Mouse (Mus musculus) forebrain, postnatal 0 days (tissue): ENCODE data around the gene Cyth3. TPM values are rescaled to one million over a fixed set of nuclear protein-coding genes. Genes with fewer than 3 reads are reported as not detected.

ENCODE experiments used
- ATAC-seq: fragments of 200-750 bp; cut with Nextera tagmentation; 2 replicates; pipeline ENCODE4 v1.8.0; 2017; ENCODE audit warnings: mild to moderate bottlenecking, moderate library complexity
- DNase-seq: peaks from one replicate; pipeline ENCODE4 v3.0.0-alpha.2; 2015
- H3K27ac ChIP-seq: fragments of 300-500 bp; sonication (generic); 2 replicates; pipeline ENCODE4 v1.5.1; 2014; ENCODE audit warnings: low read depth, mild to moderate bottlenecking, antibody characterized with exemption, low read length, moderate library complexity, mixed read lengths
- H3K27me3 ChIP-seq: fragments of 300-500 bp; sonication (generic); 2 replicates; pipeline ENCODE4 v1.6.1; 2014; ENCODE audit warnings: mild to moderate bottlenecking, low read length, mixed read lengths; ENCODE audit not compliant: insufficient read depth
- H3K36me3 ChIP-seq: fragments of 300-500 bp; sonication (generic); 2 replicates; pipeline ENCODE4 v1.6.1; 2014; ENCODE audit warnings: mild to moderate bottlenecking, moderate library complexity; ENCODE audit not compliant: insufficient read depth
- H3K4me1 ChIP-seq: fragments of 300-500 bp; sonication (generic); 2 replicates; pipeline ENCODE4 v1.6.1; 2014; ENCODE audit warnings: antibody characterized with exemption; ENCODE audit not compliant: insufficient read depth
- H3K4me2 ChIP-seq: fragments of 300-500 bp; sonication (generic); 2 replicates; pipeline ENCODE4 v1.6.1; 2014; ENCODE audit warnings: low read depth, mild to moderate bottlenecking, moderate library complexity
- H3K4me3 ChIP-seq: fragments of 300-500 bp; sonication (generic); 2 replicates; pipeline ENCODE4 v1.5.1; 2014; ENCODE audit warnings: low read depth, low read length, mixed read lengths
- H3K9ac ChIP-seq: fragments of 300-500 bp; sonication (generic); 2 replicates; pipeline ENCODE4 v1.6.1; 2014; ENCODE audit warnings: mild to moderate bottlenecking
- H3K9me3 ChIP-seq: fragments of 300-500 bp; sonication (generic); 2 replicates; pipeline ENCODE4 v1.6.1; 2016; ENCODE audit warnings: low read length
- CTCF ChIP-seq: sonication (generic); IDR thresholded peaks from 2 replicates; pipeline ENCODE4 v1.5.1; 2016; ENCODE audit warnings: antibody characterized with exemption, control low read depth, low read depth
- WGBS: fragments of 180-500 bp; shearing (Covaris S2); extraction: QIAGEN DNeasy Blood & Tissue Kit; methylation state at CpG from one replicate; pipeline ENCODE4 v1.1.7; 2014; 5-methylcytosine and 5-hydroxymethylcytosine counted together
- polyA plus RNA-seq: library from polyadenylated mRNA; unstranded; fragments of >200 nt; fragmentation: Nextera tagmentation; extraction: Ambion mirVana; gene quantifications from 2 replicates; pipeline ENCODE4 v1.2.1, GENCODE M21; 2015
- total RNA-seq: library from RNA; depleted of rRNA; stranded (reverse); fragments of >200 nt; gene quantifications from 2 replicates; pipeline ENCODE4 v1.2.3, GENCODE M21; 2014

Cyth3 gene
- total and polyA plus RNA-seq, 2 experiments from 2014 or later = 42.5 to 63.4 TPM

DNA sequence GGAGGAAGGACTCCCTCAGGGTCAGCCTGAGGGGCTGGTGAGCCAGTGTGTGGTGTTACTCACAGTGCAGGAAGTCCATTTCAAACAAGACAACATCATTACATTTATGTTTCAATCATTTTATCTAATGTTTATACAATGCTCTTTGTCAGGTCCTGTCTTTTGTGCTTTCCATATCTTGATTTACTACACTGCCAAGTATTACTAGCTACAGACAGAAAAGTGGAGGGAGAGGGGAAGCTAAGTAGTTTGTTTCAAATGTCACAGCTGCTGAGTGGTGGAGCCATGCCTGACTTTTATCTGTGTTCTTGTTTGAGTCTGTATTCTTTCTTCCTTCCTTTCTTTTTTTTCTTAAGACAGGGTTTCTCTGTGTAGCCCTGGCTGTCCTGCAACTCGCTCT, 5.7 kb downstream of the Cyth3 start:
- no peak overlapping the region for H3K9ac ChIP-seq
- WGBS = 95% methylated on average over 1 of the region's 1 CpGs
- H3K4me3 ChIP-seq = no peak overlapping the region
- no peak for DNase-seq
- ATAC-seq = no peak
- H3K4me2 ChIP-seq = no peak overlapping the region
- H3K36me3 ChIP-seq = no peaks in the 10 kb centered on the region
- no peak for TF ChIP-seq CTCF
- H3K27me3 ChIP-seq = no peaks in the 10 kb centered on the region
- H3K4me1 ChIP-seq = peaks cover 20% of the 10 kb centered on the region; the same call in 1 of the 2 replicates
- no peak overlapping the region for H3K27ac ChIP-seq
- no peaks in the 10 kb centered on the region for H3K9me3 ChIP-seq

DNA sequence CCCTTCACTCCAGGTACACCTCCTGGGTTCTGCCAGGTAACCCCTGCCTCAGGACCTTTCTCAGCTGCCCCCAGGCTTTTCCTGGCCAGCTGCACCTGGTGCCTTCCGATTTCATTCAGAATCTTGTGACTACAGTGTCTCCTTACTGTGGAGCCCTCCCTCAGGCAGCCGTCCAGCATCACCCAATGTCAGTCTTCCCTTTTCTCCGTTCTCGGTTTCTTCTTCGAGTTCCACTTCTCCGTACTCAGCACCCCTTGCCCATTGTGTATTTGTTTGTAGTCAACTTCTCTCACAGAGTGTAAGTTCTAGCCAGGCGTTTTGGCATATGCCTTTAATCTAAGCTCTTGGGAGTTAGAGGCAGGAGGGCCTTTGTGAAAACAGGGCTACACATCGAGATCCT, 7.4 kb downstream of the Cyth3 start:
- no peak for ATAC-seq
- H3K36me3 ChIP-seq = no peaks in the 10 kb centered on the region
- no peak overlapping the region for H3K9ac ChIP-seq
- peaks cover 10% of the 10 kb centered on the region; the same call in 1 of the 2 replicates for H3K4me1 ChIP-seq
- H3K4me3 ChIP-seq = no peak overlapping the region
- H3K9me3 ChIP-seq = no peaks in the 10 kb centered on the region
- no peak overlapping the region for H3K4me2 ChIP-seq
- DNase-seq = no peak
- H3K27ac ChIP-seq = no peak overlapping the region
- no peaks in the 10 kb centered on the region for H3K27me3 ChIP-seq
- WGBS = 94% methylated on average over 8 of the region's 8 CpGs
- TF ChIP-seq CTCF = no peak

DNA sequence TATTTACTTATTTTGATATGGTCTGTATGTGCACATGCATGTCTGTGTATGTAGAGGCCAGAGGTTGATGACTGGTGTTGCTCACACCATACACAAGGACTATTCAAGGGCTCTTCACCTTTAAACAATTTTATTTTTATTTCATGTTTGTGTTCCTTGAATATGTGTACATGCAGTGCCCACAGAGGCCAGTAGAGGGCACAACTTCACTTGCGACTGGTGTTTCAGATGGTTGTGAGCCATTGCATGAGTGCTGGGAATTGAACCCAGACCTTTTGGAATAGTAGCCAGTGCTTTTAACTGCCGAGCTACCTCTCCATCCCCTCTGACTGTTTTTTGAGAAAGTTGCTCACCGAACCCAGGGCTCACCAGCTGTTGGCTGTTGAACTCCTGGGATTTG, 8.0 kb downstream of the Cyth3 start:
- Histone ChIP-seq H3K9ac (no peak overlapping the region), H3K27ac (no peak overlapping the region), H3K36me3 (no peaks in the 10 kb centered on the region), H3K9me3 (no peaks in the 10 kb centered on the region), H3K4me3 (no peak overlapping the region), H3K4me1 (peaks cover 10% of the 10 kb centered on the region; the same call in 1 of the 2 replicates), H3K27me3 (no peaks in the 10 kb centered on the region), H3K4me2 (no peak overlapping the region)
- DNase-seq (no peak), ATAC-seq (no peak)
- peak; percentile 30; the same call in 1 of the 2 replicates for TF ChIP-seq CTCF
- WGBS = 95% methylated on average over 3 of the region's 3 CpGs

DNA sequence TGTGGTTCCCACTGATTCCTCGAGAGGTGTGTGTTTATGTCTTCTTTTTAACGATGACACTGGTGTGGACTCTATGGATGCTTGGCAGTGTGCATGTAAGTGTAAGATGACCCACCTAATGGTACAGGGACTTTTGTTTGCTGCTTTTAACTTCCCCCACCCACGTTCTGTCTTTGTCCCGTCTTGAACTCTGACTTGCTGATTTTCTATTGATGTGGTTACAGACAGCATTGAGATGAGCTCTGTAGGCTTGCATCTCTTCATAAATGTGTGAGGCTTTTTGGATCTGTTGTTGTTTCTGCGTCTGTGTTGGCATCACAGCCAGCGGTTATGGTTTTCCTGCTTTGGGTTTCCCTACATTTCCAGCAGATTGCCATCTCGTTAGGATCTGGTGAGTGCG, 8.5 kb downstream of the Cyth3 start:
- H3K36me3 ChIP-seq = no peaks in the 10 kb centered on the region
- no peak overlapping the region for H3K27ac ChIP-seq
- DNase-seq (no peak), ATAC-seq (no peak)
- no peaks in the 10 kb centered on the region for H3K27me3 ChIP-seq
- H3K9ac ChIP-seq = no peak overlapping the region
- no peaks in the 10 kb centered on the region for H3K9me3 ChIP-seq
- peaks cover 8% of the 10 kb centered on the region; the same call in 1 of the 2 replicates for H3K4me1 ChIP-seq
- TF ChIP-seq CTCF = no peak
- no peak overlapping the region for H3K4me3 ChIP-seq
- no peak overlapping the region for H3K4me2 ChIP-seq
- WGBS = 87% methylated on average over 8 of the region's 8 CpGs

DNA sequence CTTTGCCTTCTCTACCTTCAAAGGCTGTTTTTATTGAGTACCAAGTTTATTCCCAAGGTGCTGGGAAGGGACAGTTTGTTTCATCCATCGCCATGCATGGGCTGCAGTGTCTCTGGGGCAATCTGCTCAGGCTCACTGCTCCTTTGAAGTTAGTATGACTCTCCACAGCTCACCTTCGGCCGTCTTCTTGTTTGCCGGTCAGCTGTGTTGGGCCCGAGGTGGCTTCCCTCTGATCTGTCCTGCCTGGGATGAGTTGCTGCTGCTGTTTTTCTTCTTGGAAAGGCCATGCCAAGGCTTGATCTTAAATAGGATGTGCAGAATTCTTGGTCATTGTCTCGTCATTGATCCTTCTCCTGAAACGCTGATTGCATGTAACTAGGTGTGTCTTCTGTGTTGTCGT, 9.3 kb downstream of the Cyth3 start:
- ATAC-seq (no peak), DNase-seq (no peak)
- Histone ChIP-seq H3K9me3 (no peaks in the 10 kb centered on the region), H3K27me3 (no peaks in the 10 kb centered on the region), H3K27ac (no peak overlapping the region), H3K4me1 (peaks cover 3% of the 10 kb centered on the region; the same call in 1 of the 2 replicates), H3K36me3 (no peaks in the 10 kb centered on the region), H3K9ac (no peak overlapping the region), H3K4me3 (no peak overlapping the region), H3K4me2 (no peak overlapping the region)
- WGBS = 88% methylated on average over 8 of the region's 8 CpGs
- TF ChIP-seq CTCF = no peak

DNA sequence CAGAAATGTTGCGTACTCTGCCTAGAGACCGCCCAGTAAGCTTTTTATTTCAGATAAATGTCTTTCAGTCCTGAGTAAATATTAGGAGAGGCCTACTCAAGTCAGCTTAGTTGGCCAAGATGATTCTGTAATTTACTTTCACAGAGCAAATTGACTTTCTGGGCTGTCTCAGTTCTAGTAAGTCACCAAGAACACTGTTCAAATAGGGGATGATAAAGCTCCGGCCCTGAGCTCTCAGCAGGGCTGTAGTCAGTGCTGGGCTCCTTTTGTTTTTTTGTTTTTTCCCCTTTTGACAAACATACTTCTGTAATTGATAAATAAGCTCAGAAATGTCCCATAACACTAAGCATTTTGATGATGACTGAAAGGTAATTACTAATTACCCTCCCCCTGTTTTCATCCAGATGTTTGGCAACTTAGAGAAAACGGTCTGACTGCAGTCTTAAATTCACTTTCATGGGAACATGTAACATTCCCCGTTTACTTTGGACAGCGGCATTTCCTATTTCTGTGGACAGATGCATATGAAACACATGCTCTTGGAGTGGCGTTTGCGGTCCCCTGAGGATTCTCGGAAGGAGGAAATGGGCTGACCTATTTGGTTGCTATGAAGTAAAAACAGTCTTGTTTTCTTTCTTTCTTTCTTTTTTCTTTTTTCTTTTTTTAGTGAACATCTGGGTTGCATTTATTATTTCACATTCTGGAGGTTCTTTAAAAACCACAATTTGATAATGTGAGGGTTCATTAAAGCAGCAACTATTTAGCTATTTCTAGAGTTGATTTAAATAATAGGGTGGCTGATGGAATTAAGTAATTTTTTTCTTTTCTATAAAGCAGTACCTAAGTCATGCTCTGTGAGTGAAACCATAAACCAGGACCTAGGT, 10.7 kb downstream of the Cyth3 start:
- DNase-seq (no peak), ATAC-seq (no peak)
- TF ChIP-seq CTCF = no peak
- H3K4me1 ChIP-seq = peaks cover 3% of the 10 kb centered on the region; the same call in 1 of the 2 replicates
- H3K4me2 ChIP-seq = no peak overlapping the region
- WGBS = 70% methylated on average over 9 of the region's 9 CpGs
- H3K36me3 ChIP-seq = no peaks in the 10 kb centered on the region
- H3K9me3 ChIP-seq = no peaks in the 10 kb centered on the region
- H3K27me3 ChIP-seq = no peaks in the 10 kb centered on the region
- H3K4me3 ChIP-seq = no peak overlapping the region
- no peak overlapping the region for H3K9ac ChIP-seq
- peak overlapping the region; percentile 23; the same call in 1 of the 2 replicates for H3K27ac ChIP-seq

DNA sequence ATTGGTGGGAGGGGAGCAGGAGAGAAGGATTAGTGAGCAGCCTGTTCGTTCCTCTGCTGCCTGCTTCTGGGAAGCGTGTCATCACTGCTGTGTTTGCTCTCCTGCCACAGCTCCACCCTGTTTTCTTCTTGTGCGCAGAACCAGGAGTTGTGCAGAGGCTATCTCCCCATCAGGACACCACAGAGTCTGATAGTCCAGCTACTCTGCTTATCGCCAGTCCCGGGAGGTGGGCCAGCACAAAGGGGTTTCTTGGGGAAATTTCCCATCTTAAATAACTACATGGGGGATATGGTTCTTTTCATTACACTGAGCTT, 11.3 kb downstream of the Cyth3 start:
- no peaks in the 10 kb centered on the region for H3K9me3 ChIP-seq
- DNase-seq = no peak
- no peak overlapping the region for H3K4me3 ChIP-seq
- H3K27me3 ChIP-seq = no peaks in the 10 kb centered on the region
- no peak overlapping the region for H3K9ac ChIP-seq
- H3K4me2 ChIP-seq = no peak overlapping the region
- no peak for TF ChIP-seq CTCF
- no peaks in the 10 kb centered on the region for H3K36me3 ChIP-seq
- peaks cover 3% of the 10 kb centered on the region; the same call in 1 of the 2 replicates for H3K4me1 ChIP-seq
- H3K27ac ChIP-seq = no peak overlapping the region
- no peak for ATAC-seq
- 54% methylated on average over 5 of the region's 5 CpGs for WGBS
